Mouse (Mus musculus) ES-E14 (cell line): Measurements from ENCODE around the gene Pigu. TPM values are rescaled to one million over a fixed set of nuclear protein-coding genes. Genes with fewer than 3 reads are reported as not detected.

Source experiments
- DNase-seq: peaks from one replicate; pipeline ENCODE4 v3.0.0-alpha.2; 2013; ENCODE audit warnings: low read depth, low spot score
- H3K27ac ChIP-seq: 2 replicates; pipeline ENCODE4 v1.5.1; 2012; ENCODE audit warnings: low read depth, mild to moderate bottlenecking, low read length, moderate library complexity, mixed read lengths; ENCODE audit not compliant: poor library complexity, insufficient read depth, severe bottlenecking
- H3K36me3 ChIP-seq: 2 replicates; pipeline ENCODE4 v1.6.1; 2012; ENCODE audit warnings: mild to moderate bottlenecking, low read length, moderate library complexity, mixed read lengths; ENCODE audit not compliant: control insufficient read depth, poor library complexity, insufficient read depth, severe bottlenecking
- H3K4me1 ChIP-seq, 2 experiments: fragments of 150-350 bp in 1 of 2; sonication (generic) in 1 of 2; 2 replicates each; pipeline ENCODE4 v1.6.1; 2012; ENCODE audit warnings: low read length in 2 of 2, mild to moderate bottlenecking in 1 of 2, mixed read lengths in 1 of 2; ENCODE audit not compliant: control insufficient read depth in 2 of 2, insufficient read depth in 2 of 2, poor library complexity in 1 of 2
- H3K4me3 ChIP-seq, 2 experiments: fragments of 150-350 bp in 1 of 2; sonication (generic) in 1 of 2; 2 replicates each; pipeline ENCODE4 v1.5.1; 2012; ENCODE audit warnings: low read length in 2 of 2, low read depth in 1 of 2, mild to moderate bottlenecking in 1 of 2, mixed read lengths in 1 of 2; ENCODE audit not compliant: insufficient read depth in 1 of 2, poor library complexity in 1 of 2, severe bottlenecking in 1 of 2
- H3K9ac ChIP-seq: 2 replicates; pipeline ENCODE4 v1.6.1; 2012; ENCODE audit warnings: low read depth, mild to moderate bottlenecking, low read length, mixed read lengths; ENCODE audit not compliant: poor library complexity, insufficient read depth, severe bottlenecking
- H3K9me3 ChIP-seq: fragments of 150-350 bp; sonication (generic); 2 replicates; pipeline ENCODE4 v1.6.1; 2012; ENCODE audit warnings: low read depth, mild to moderate bottlenecking, low read length; ENCODE audit not compliant: control insufficient read depth, insufficient read depth
- CHD2 ChIP-seq: IDR thresholded peaks from 2 replicates; pipeline ENCODE4 v1.6.1; 2014; ENCODE audit warnings: mild to moderate bottlenecking, low read depth, low read length, inconsistent platforms
- HCFC1 ChIP-seq: IDR thresholded peaks from 2 replicates; pipeline ENCODE4 v1.6.1; 2012; ENCODE audit warnings: low read length, inconsistent platforms, borderline replicate concordance; ENCODE audit not compliant: insufficient read depth
- MAFK ChIP-seq: IDR thresholded peaks from 2 replicates; pipeline ENCODE4 v1.6.1; 2014; ENCODE audit warnings: mild to moderate bottlenecking, low read depth, low read length, inconsistent platforms; ENCODE audit not compliant: insufficient read depth
- ZC3H11A ChIP-seq: IDR thresholded peaks from 2 replicates; pipeline ENCODE4 v1.6.1; 2012; ENCODE audit warnings: low read depth, mild to moderate bottlenecking, inconsistent platforms, low read length, borderline replicate concordance
- ZNF384 ChIP-seq: IDR thresholded peaks from 2 replicates; pipeline ENCODE4 v1.6.1; 2012; ENCODE audit warnings: low read depth, low read length, inconsistent platforms
- in situ Hi-C, 2 experiments: fragments of 600-800 bp; cut with MboI; formaldehyde crosslinking; loops; one replicate each; pipeline ENCODE4 v1.15.1; 2025; ENCODE audit warnings: low sequenced_read_pairs in 2 of 2, inconsistent platforms in 1 of 2; ENCODE audit not compliant: unreplicated experiment in 2 of 2
- total RNA-seq: library from RNA; depleted of rRNA; stranded (reverse); fragments of 300-350 nt; gene quantifications from 2 replicates; pipeline ENCODE4 v1.2.3, GENCODE M21; 2012

Pigu gene
- total RNA-seq, 1 experiment, result 26.3 TPM

GRCm38 (mm10) chr2:155328906-155329305, 28.3 kb downstream of the Pigu start:
- no peak for TF ChIP-seq MAFK
- no peak for TF ChIP-seq CHD2
- no peak for TF ChIP-seq ZC3H11A
- no peak for TF ChIP-seq HCFC1
- no peak for TF ChIP-seq ZNF384

GRCm38 (mm10) chr2:155327906-155328305, 29.3 kb downstream of the Pigu start:
- Histone ChIP-seq H3K9ac (no peak overlapping the region), H3K4me1 (no peaks in the 10 kb centered on the region), H3K4me3 (no peak overlapping the region), H3K36me3 (no peaks in the 10 kb centered on the region; the same call in 1 of the 2 replicates), H3K9me3 (no peaks in the 10 kb centered on the region), H3K27ac (no peak overlapping the region)
- DNase-seq, result no peak
- in situ Hi-C loops, result no loop called here
- TF ChIP-seq ZC3H11A, result no peak
- TF ChIP-seq HCFC1, result no peak
- no peak for TF ChIP-seq CHD2
- TF ChIP-seq MAFK, result no peak
- 0 out of 2 replicates have a peak, but pooled peaks have one; percentile 14 for TF ChIP-seq ZNF384

More at GRCm38 (mm10) chr2:155328906-155329305, 28.3 kb downstream of the Pigu start:
- Histone ChIP-seq H3K9me3 (no peaks in the 10 kb centered on the region), H3K27ac (no peak overlapping the region), H3K36me3 (peaks cover under 1% of the 10 kb centered on the region), H3K4me1 (no peaks in the 10 kb centered on the region), H3K4me3 (no peak overlapping the region), H3K9ac (no peak overlapping the region)
- in situ Hi-C loops, result no loop called here
- DNase-seq, result no peak

GRCm38 (mm10) chr2:155326001-155326400, 31.2 kb downstream of the Pigu start:
- Histone ChIP-seq H3K27ac (no peak overlapping the region), H3K9me3 (no peaks in the 10 kb centered on the region), H3K9ac (no peak overlapping the region), H3K4me3 (no peak overlapping the region), H3K4me1 (no peaks in the 10 kb centered on the region), H3K36me3 (no peaks in the 10 kb centered on the region; the same call in 1 of the 2 replicates)
- TF ChIP-seq MAFK (no peak), CHD2 (no peak), ZNF384 (no peak), HCFC1 (no peak), ZC3H11A (no peak)
- in situ Hi-C loops, result no loop called here
- DNase-seq, result no peak

GRCm38 (mm10) chr2:155320596-155320995, 36.6 kb downstream of the Pigu start:
- no peaks in the 10 kb centered on the region for H3K9me3 ChIP-seq
- H3K36me3 ChIP-seq, result peaks cover 2% of the 10 kb centered on the region; the same call in 1 of the 2 replicates
- DNase-seq, result no peak
- H3K4me3 ChIP-seq, result no peak overlapping the region
- H3K27ac ChIP-seq, result no peak overlapping the region
- H3K4me1 ChIP-seq, result no peaks in the 10 kb centered on the region; a peak in 1 of 4 replicates
- H3K9ac ChIP-seq, result no peak overlapping the region
- TF ChIP-seq ZC3H11A (no peak), HCFC1 (no peak), MAFK (no peak), ZNF384 (no peak), CHD2 (no peak)
- in situ Hi-C loops, result no loop called here

- Histone ChIP-seq H3K4me3 (no peak overlapping the region), H3K36me3 (peaks cover 2% of the 10 kb centered on the region; the same call in 1 of the 2 replicates), H3K27ac (no peak overlapping the region), H3K9ac (no peak overlapping the region), H3K9me3 (no peaks in the 10 kb centered on the region), H3K4me1 (no peaks in the 10 kb centered on the region; a peak in 1 of 4 replicates)
- TF ChIP-seq HCFC1, result no peak
- no peak for TF ChIP-seq CHD2
- TF ChIP-seq MAFK, result no peak
- no peak for TF ChIP-seq ZC3H11A
- TF ChIP-seq ZNF384, result no peak
- in situ Hi-C loops, result no loop called here
- no peak for DNase-seq
Observed at GRCm38 (mm10) chr2:155318618-155319017, 38.6 kb downstream of the Pigu start.
